In the genomic region with DNA sequence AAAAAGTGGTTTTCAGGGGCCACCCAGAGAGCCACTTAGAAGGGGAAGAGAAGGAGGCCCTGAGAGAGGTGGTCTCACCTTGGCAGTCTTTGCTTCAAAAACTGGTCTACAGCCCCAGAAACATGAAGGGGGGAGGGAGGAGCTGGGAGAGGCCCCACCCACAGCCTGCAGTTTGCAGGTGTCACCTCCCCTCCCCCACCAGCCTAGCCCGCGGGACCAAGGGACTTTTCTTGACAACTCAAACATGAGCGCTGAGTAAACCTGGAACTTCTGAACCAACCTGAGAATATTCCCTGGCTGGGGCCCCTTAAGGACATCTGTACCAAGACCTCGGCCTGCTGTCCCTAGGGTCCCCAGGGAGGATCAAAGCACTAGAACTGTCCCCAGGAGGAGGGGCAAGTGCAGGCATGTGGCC, we compare ENCODE assay signal across 11 mouse cellular contexts. TPM values are rescaled to one million over a fixed set of nuclear protein-coding genes. Genes with fewer than 3 reads are reported as not detected.
DNase-seq lines count a peak whose midpoint lies in the region.
"Had no signal": no experiment of that assay in that cellular context is flagged by ENCODE, and none has a peak within 500 bp of the region (broad histone marks: within the 10 kb centered on the region; RNA-seq: fewer than 3 reads in every experiment).

No protein-coding gene starts in this region.

- peak; percentile 81 to 86 for DNase-seq in B cell, adult 2 months
- DNase-seq in CD8-positive naive resting alpha-beta T cell, adult 2 months (ENCODE audit: low read depth in 2 of 2, low spot score in 2 of 2), result peak; percentile 43 to 58
- peak; percentile 56 for DNase-seq in lung, postnatal 36 days
- peak; percentile 86 to 91 for DNase-seq in thymus, adult 18-20 months
- DNase-seq in right cerebral cortex, postnatal 25 days, result no peak
- no peak for DNase-seq in frontal cortex, adult 2 months (ENCODE audit: extremely low spot score in 1 of 2, low spot score in 1 of 2)
- DNase-seq in left cerebral cortex, postnatal 4 days, result no peak
- DNase-seq: cerebellum, postnatal 14 days; heart, postnatal 36 days; kidney, adult 11 months; right cerebral cortex, postnatal 14 days had no signal

- intact Hi-C loops in left cerebral cortex, postnatal 4 days (cut with DNase I), result no loop called here

RNA-seq across cellular contexts. Expression of a gene that starts 2.5 kb away (rescaled TPM):
- 1.2 and 1.5 TPM in 2 replicates for polyA plus RNA-seq in frontal cortex, adult 2 months (2012; rRNA removed)
- total RNA-seq in left cerebral cortex, postnatal 4 days (2021), result under 1 TPM; 0.54 to 0.66 TPM

RNA-seq across cellular contexts. Expression of a gene that starts 53.8 kb away (rescaled TPM):
- polyA plus RNA-seq in frontal cortex, adult 2 months (2012; rRNA removed), result 3.7 and 4.8 TPM in 2 replicates
- total RNA-seq in left cerebral cortex, postnatal 4 days (2021), result 1 to 10 TPM; 5.0 to 6.3 TPM

Comparison
In these comparisons a context has a peak if more than half of its experiments do, and no peak if none do; other contexts are left out.
1. DNase-seq: peak in B cell, adult 2 months (2 of 2), CD8-positive naive resting alpha-beta T cell, adult 2 months (2 of 2), lung, postnatal 36 days (single experiment) and thymus, adult 18-20 months (2 of 2); none in right cerebral cortex, postnatal 25 days (single experiment), frontal cortex, adult 2 months (0 of 2) and left cerebral cortex, postnatal 4 days (single experiment).